Mouse (Mus musculus): Measurements from ENCODE around the gene Cdip1. TPM values are rescaled to one million over a fixed set of nuclear protein-coding genes. Genes with fewer than 3 reads are reported as not detected.
"Not testable (repeated sequence)": the region's sequence is repeated elsewhere in the genome, so short reads cannot be mapped to it uniquely, and the experiment has no call there.

The Cdip1 gene
- polyA plus RNA-seq, 1 experiment from 2014 or later: 93.3 TPM

- no peak for ATAC-seq (ENCODE audit: insufficient number of reproducible peaks, insufficient read depth, low FRiP score, low TSS enrichment, low read depth)
- Histone ChIP-seq H3K27me3 (no peaks in the 10 kb centered on the region), H3K9ac (replicated peaks) (no peak overlapping the region), H3K4me2 (no peak overlapping the region), H3K4me3 (replicated peaks) (no peak overlapping the region), H3K27ac (no peak overlapping the region), H3K4me1 (replicated peaks) (no peaks in the 10 kb centered on the region; the same call in 1 of the 2 replicates), H3K9me3 (no peaks in the 10 kb centered on the region), H3K36me3 (peaks cover 83% of the 10 kb centered on the region)
- WGBS: 95% methylated on average over 5 of the region's 5 CpGs
These were observed 21.4 kb downstream of the Cdip1 start for GRCm38 (mm10) chr16:4768719-4769118.

GRCm38 (mm10) chr16:4767012-4767790, 22.9 kb downstream of the Cdip1 start:
- Histone ChIP-seq H3K4me3 (replicated peaks) (no peak overlapping the region), H3K27me3 (no peaks in the 10 kb centered on the region), H3K9me3 (no peaks in the 10 kb centered on the region), H3K36me3 (peaks cover 90% of the 10 kb centered on the region), H3K9ac (replicated peaks) (no peak overlapping the region), H3K27ac (no peak overlapping the region), H3K4me1 (replicated peaks) (no peaks in the 10 kb centered on the region), H3K4me2 (no peak overlapping the region)
- ATAC-seq (ENCODE audit: insufficient number of reproducible peaks, insufficient read depth, low FRiP score, low TSS enrichment, low read depth): no peak
- 83% methylated on average over 6 of the region's 6 CpGs for WGBS

GRCm38 (mm10) chr16:4765852-4766251, 24.2 kb downstream of the Cdip1 start:
- 87% methylated on average over 2 of the region's 2 CpGs for WGBS
- Histone ChIP-seq H3K36me3 (peaks cover 81% of the 10 kb centered on the region), H3K9ac (replicated peaks) (no peak overlapping the region), H3K4me3 (replicated peaks) (no peak overlapping the region), H3K4me2 (no peak overlapping the region), H3K27me3 (no peaks in the 10 kb centered on the region), H3K9me3 (no peaks in the 10 kb centered on the region), H3K27ac (no peak overlapping the region), H3K4me1 (replicated peaks) (no peaks in the 10 kb centered on the region)
- no peak for ATAC-seq (ENCODE audit: insufficient number of reproducible peaks, insufficient read depth, low FRiP score, low TSS enrichment, low read depth)

- Histone ChIP-seq H3K4me2 (no peak overlapping the region), H3K9ac (replicated peaks) (no peak overlapping the region), H3K4me3 (replicated peaks) (no peak overlapping the region), H3K27me3 (no peaks in the 10 kb centered on the region), H3K27ac (no peak overlapping the region), H3K9me3 (no peaks in the 10 kb centered on the region), H3K4me1 (replicated peaks) (no peaks in the 10 kb centered on the region), H3K36me3 (peaks cover 55% of the 10 kb centered on the region)
- 41% methylated on average over 2 of the region's 2 CpGs for WGBS
- ATAC-seq (ENCODE audit: insufficient number of reproducible peaks, insufficient read depth, low FRiP score, low TSS enrichment, low read depth): no peak
These were observed 26.8 kb downstream of the Cdip1 start for GRCm38 (mm10) chr16:4763276-4763675.

- Histone ChIP-seq H3K9ac (replicated peaks) (no peak overlapping the region), H3K4me2 (no peak overlapping the region), H3K4me1 (replicated peaks) (no peaks in the 10 kb centered on the region), H3K9me3 (no peaks in the 10 kb centered on the region), H3K27me3 (no peaks in the 10 kb centered on the region), H3K27ac (no peak overlapping the region), H3K36me3 (peaks cover 47% of the 10 kb centered on the region), H3K4me3 (replicated peaks) (no peak overlapping the region)
- no peak for ATAC-seq (ENCODE audit: insufficient number of reproducible peaks, insufficient read depth, low FRiP score, low TSS enrichment, low read depth)
- WGBS: 96% methylated on average over 4 of the region's 4 CpGs
These were observed 27.7 kb downstream of the Cdip1 start for GRCm38 (mm10) chr16:4762437-4762836.

- WGBS: 4% methylated on average over 33 of the region's 42 CpGs
- ATAC-seq (ENCODE audit: insufficient number of reproducible peaks, insufficient read depth, low FRiP score, low TSS enrichment, low read depth); H3K36me3 ChIP-seq; H3K4me1 ChIP-seq (replicated peaks); H3K9me3 ChIP-seq; H3K27me3 ChIP-seq: not testable (repeated sequence)
- Histone ChIP-seq H3K27ac (peak overlapping the region; percentile 73), H3K4me3 (replicated peaks) (peak overlapping the region; percentile 40), H3K4me2 (peak overlapping the region; percentile 36), H3K9ac (replicated peaks) (peak overlapping the region; percentile 60)
These were observed 33.3 kb downstream of the Cdip1 start for GRCm38 (mm10) chr16:4756660-4757335.

- ATAC-seq (ENCODE audit: insufficient number of reproducible peaks, insufficient read depth, low FRiP score, low TSS enrichment, low read depth): no peak
- Histone ChIP-seq H3K9me3 (no peaks in the 10 kb centered on the region), H3K9ac (replicated peaks) (no peak overlapping the region), H3K36me3 (peaks cover 5% of the 10 kb centered on the region; the same call in 1 of the 2 replicates), H3K4me3 (replicated peaks) (no peak overlapping the region), H3K4me1 (replicated peaks) (no peaks in the 10 kb centered on the region; the same call in 1 of the 2 replicates), H3K27me3 (no peaks in the 10 kb centered on the region), H3K4me2 (no peak overlapping the region), H3K27ac (no peak overlapping the region)
- WGBS: 93% methylated on average over 3 of the region's 3 CpGs
These were observed 36.0 kb downstream of the Cdip1 start for GRCm38 (mm10) chr16:4754045-4754444.

- Histone ChIP-seq H3K9me3 (no peaks in the 10 kb centered on the region), H3K27me3 (no peaks in the 10 kb centered on the region), H3K27ac (no peak overlapping the region), H3K4me1 (replicated peaks) (no peaks in the 10 kb centered on the region; the same call in 1 of the 2 replicates), H3K4me3 (replicated peaks) (no peak overlapping the region), H3K4me2 (no peak overlapping the region), H3K9ac (replicated peaks) (no peak overlapping the region), H3K36me3 (peaks cover 5% of the 10 kb centered on the region; the same call in 1 of the 2 replicates)
- 87% methylated on average over 3 of the region's 3 CpGs for WGBS
- no peak for ATAC-seq (ENCODE audit: insufficient number of reproducible peaks, insufficient read depth, low FRiP score, low TSS enrichment, low read depth)
These were observed 37.9 kb downstream of the Cdip1 start for GRCm38 (mm10) chr16:4752155-4752554.

- H3K27me3 ChIP-seq: no peaks in the 10 kb centered on the region
- no peak overlapping the region for H3K4me3 ChIP-seq (replicated peaks)
- peaks cover 11% of the 10 kb centered on the region; the same call in 1 of the 2 replicates for H3K9me3 ChIP-seq
- no peak for ATAC-seq (ENCODE audit: insufficient number of reproducible peaks, insufficient read depth, low FRiP score, low TSS enrichment, low read depth)
- H3K4me1 ChIP-seq (replicated peaks): no peaks in the 10 kb centered on the region
- no peak overlapping the region for H3K27ac ChIP-seq
- no peak overlapping the region for H3K9ac ChIP-seq (replicated peaks)
- WGBS: 91% methylated on average over 1 of the region's 1 CpGs
- no peak overlapping the region for H3K4me2 ChIP-seq
- peaks cover 11% of the 10 kb centered on the region; the same call in 1 of the 2 replicates for H3K36me3 ChIP-seq
These were observed 47.9 kb downstream of the Cdip1 start for GRCm38 (mm10) chr16:4742186-4742585.

GRCm38 (mm10) chr16:4739994-4740393, 50.1 kb downstream of the Cdip1 start:
- no peaks in the 10 kb centered on the region for H3K27me3 ChIP-seq
- no peak for ATAC-seq (ENCODE audit: insufficient number of reproducible peaks, insufficient read depth, low FRiP score, low TSS enrichment, low read depth)
- H3K27ac ChIP-seq: no peak overlapping the region
- WGBS: 87% methylated on average over 2 of the region's 2 CpGs
- H3K36me3 ChIP-seq: peaks cover 14% of the 10 kb centered on the region; the same call in 1 of the 2 replicates
- H3K4me1 ChIP-seq (replicated peaks): no peaks in the 10 kb centered on the region
- no peak overlapping the region for H3K4me2 ChIP-seq
- H3K9ac ChIP-seq (replicated peaks): no peak overlapping the region
- H3K4me3 ChIP-seq (replicated peaks): no peak overlapping the region
- peaks cover 11% of the 10 kb centered on the region; the same call in 1 of the 2 replicates for H3K9me3 ChIP-seq

- no peaks in the 10 kb centered on the region for H3K9me3 ChIP-seq
- no peaks in the 10 kb centered on the region for H3K4me1 ChIP-seq (replicated peaks)
- ATAC-seq (ENCODE audit: insufficient number of reproducible peaks, insufficient read depth, low FRiP score, low TSS enrichment, low read depth): no peak
- H3K4me2 ChIP-seq: no peak overlapping the region
- 91% methylated on average over 2 of the region's 2 CpGs for WGBS
- peaks cover 3% of the 10 kb centered on the region; the same call in 1 of the 2 replicates for H3K36me3 ChIP-seq
- no peak overlapping the region for H3K4me3 ChIP-seq (replicated peaks)
- no peak overlapping the region for H3K9ac ChIP-seq (replicated peaks)
- H3K27ac ChIP-seq: no peak overlapping the region
- no peaks in the 10 kb centered on the region for H3K27me3 ChIP-seq
These were observed 53.8 kb downstream of the Cdip1 start for GRCm38 (mm10) chr16:4736262-4736661.
